Mouse (Mus musculus) lung, postnatal 36 days (tissue): Measurements from ENCODE around the gene Vmn1r25.
"Not testable (repeated sequence)": the region's sequence is repeated elsewhere in the genome, so short reads cannot be mapped to it uniquely, and the experiment has no call there.

Source experiments
- DNase-seq: peaks from one replicate; pipeline ENCODE4 v3.0.0; 2022; ENCODE audit warnings: mixed read lengths

Gene Vmn1r25

DNA sequence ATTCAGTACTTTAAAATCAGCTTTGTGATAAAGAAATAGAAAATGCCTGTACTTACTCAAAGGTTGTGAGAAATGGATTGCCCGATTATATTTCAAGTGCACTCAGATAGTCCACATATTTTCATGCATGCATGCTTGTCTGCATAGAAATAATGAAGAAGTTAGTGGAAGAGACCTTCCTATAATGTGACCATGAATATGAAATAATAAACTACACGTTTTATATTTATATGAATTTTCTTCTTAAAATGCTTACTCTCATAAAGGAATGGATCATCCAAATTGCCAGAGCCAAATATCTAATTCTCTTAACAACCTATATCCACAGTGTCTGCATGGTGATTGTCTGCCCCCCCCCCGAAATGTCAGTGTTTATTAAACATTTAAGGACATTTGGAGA is at the start of gene Vmn1r25:
Vmn1r25 (minus strand) TSS at position 101 of the 400 bp plus-strand sequence.
- DNase-seq = no peak

DNA sequence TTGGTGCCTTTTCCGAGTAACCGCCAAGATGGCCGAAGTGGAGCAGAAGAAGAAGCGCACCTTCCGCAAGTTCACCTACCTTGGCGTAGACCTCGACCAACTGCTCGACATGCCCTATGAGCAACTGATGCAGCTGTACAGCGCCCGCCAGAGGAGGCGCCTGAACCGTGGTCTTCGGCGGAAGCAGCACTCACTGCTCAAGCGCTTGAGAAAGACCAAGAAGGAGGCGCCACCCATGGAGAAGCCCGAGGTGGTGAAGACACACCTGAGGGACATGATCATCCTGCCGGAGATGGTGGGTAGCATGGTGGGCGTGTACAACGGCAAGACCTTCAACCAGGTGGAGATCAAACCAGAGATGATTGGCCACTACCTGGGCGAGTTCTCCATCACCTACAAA is 36.9 kb upstream of the Vmn1r25 start:
- not testable (repeated sequence) for DNase-seq

DNA sequence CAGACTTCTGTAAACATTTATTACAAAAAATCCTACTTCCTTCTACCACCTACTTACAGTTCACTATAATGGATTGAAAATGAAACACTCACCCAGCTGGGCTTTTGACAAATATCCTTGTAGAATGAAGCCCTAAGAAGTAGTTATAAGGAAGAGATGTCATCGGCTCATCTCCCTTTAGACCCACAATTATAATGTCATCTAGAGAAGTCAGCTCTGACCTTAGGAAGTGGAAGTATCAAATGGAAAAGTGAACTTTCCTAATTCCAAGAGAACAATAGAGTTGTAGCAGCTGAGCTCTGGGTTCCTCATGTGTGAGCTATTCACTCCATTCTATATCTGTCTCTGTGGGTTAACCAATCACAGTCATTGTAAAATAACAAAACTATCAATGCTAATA is 34.4 kb upstream of the Vmn1r25 start, which contains the start of gene Vmn1r26:
Vmn1r26 (minus strand) TSS at position 101 of the 400 bp plus-strand sequence.
- no peak for DNase-seq

DNA sequence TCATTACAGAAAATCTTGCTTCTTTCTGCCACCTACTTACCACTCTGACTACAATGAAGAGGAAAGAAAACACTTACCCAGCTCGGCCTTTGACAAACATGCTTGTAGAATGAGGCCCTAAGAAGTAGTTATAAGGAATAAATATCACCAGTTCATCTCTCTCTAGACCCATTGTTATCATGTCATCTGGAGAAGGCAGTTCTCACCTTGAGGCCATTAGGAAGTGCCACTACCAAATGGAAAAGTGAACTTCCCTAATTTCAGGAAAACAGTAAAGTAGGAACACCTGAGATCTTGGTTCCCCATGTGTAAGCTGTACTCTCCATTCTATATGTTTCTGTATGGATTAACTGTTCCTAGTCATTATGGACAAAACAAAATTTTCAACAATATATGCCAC is 19.2 kb downstream of the Vmn1r25 start, which contains the start of gene Vmn1r24:
Vmn1r24 (minus strand) TSS at position 101 of the 400 bp plus-strand sequence.
- not testable (repeated sequence) for DNase-seq
